Mouse (Mus musculus) thymus, postnatal 14 days (tissue): ENCODE data around the gene Riok2.
A peak's percentile ranks its signal among the peaks of the same experiment; 100 is the strongest.
"Not testable (repeated sequence)": the region's sequence is repeated elsewhere in the genome, so short reads cannot be mapped to it uniquely, and the experiment has no call there.

Experiments used
- DNase-seq: peaks from one replicate; pipeline ENCODE4 v3.0.0; 2021

Gene Riok2

GRCm38 (mm10) chr17:17373918-17374910, at the start of gene Riok2:
Gene Riok2, plus strand, starts transcription at chr17:17374309.
- peak; percentile 96 for DNase-seq

GRCm38 (mm10) chr17:17326022-17326421, 48.1 kb upstream of the Riok2 start:
- DNase-seq: not testable (repeated sequence)

DNA sequence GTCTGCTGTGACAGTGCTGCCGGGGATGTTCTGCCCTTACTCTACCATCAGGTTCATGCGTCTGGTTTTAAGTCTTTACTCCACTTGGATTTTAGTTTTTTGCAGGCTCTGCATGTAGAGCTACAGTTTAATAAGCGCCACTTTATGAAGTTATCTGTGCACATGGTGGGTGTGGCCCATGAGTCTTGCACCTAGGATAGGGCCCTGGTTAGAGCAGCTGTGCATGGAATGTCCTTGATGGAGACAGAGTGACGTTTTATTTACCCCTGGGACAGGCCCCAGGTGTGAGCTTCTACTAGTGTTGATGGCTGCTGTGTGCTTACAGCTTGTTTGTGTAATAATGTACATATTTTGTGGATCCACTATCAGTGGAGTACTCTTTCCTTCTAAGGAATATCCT, 47.5 kb upstream of the Riok2 start:
- DNase-seq: no peak

DNA sequence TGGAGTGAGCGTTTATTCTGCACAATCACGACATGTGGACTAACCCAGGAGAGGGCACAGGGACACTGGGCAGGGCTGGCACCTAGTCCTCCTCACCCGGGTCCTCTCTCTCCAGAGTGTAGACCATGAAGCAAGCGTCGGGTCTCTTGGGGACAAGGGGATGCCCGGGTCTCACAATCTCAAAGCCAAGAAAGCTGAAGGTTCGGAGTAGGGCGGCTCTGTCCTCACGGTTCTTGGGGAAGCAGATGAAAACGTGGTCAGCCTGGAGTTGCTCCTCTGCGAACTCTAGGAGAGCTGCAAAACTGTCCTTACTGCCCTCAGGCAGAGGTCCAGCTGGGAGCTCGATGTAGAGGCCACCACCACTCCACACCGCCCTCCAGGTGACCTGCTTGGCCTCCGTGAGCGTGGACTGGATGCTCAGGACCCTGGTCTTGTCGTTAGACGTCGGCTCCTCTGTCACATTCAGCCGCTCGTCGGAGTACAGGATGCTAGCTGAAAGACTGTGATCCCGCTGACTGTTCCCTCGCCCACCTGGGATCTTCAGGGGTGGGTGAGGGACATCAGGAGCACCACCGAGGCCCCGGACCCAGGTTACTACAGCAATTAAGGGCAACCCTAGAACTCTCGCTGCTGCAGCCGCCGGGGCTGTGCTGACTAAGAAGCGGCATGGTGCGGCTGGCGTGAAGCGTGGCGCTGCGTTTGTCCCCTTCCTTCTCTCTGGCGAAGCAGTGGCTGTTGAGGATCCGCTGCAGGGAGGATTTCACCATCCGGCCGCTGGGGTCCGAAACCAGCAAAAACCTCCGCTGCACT, 28.5 kb upstream of the Riok2 start:
- DNase-seq: not testable (repeated sequence)

DNA sequence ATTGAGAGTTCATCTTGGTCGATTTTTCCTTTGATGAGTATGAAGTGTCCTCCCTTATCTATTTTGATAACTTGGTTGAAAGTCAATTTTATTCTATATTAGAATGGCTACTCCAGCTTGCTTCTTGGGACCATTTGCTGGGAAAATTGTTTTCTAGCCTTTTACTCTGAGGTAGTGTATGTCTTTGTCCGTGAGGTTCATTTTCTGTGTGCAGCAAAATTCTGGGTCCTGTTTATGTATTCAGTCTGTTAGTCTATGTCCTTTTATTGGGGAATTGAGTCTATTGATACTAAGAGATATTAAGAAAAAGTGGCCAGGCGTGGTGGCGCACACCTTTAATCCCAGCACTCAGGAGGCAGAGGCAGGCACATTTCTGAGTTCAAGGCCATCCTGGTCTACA, 27.8 kb upstream of the Riok2 start:
- DNase-seq: not testable (repeated sequence)

DNA sequence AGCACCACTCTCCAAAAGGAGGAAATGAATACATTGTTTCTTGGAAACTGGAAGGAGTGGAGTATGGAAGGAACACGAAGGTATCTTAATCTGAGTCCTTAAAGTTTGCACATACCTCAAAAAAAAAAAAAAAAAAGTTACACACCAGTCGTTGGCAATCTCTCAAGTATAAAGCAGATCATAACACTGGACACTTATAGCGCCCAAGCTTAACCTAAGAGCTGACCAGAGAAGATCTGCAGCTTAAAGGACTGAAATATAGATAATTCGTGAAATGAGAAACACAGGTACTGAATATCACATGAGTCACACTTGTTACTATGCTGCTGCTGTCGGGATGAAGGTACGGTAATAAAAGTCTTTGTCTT, 575 bp upstream of the Riok2 start:
- DNase-seq: no peak

- DNase-seq: no peak
Measured at GRCm38 (mm10) chr17:17375581-17375980, 1.5 kb downstream of the Riok2 start.

- DNase-seq: no peak
Measured at GRCm38 (mm10) chr17:17383703-17384102, 9.6 kb downstream of the Riok2 start.

DNA sequence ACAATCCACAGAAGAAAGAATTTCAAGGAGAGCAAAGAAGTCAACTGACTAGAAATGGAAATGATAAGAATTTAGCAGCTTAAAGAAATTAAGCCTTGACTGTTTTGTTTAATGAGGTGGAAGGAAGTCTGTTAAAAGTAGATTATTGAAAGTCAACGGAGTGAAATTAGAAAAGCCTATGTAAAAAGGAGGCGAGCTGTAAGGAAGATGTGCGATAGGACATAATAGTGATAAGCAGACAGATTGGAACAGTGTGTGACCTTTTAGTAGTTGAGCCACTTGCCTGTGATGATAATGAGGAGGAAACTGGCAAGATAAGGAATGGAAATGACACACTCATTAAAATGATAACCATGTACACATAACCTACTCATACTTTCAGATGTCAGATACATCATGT, 10.4 kb downstream of the Riok2 start:
- DNase-seq: no peak

DNA sequence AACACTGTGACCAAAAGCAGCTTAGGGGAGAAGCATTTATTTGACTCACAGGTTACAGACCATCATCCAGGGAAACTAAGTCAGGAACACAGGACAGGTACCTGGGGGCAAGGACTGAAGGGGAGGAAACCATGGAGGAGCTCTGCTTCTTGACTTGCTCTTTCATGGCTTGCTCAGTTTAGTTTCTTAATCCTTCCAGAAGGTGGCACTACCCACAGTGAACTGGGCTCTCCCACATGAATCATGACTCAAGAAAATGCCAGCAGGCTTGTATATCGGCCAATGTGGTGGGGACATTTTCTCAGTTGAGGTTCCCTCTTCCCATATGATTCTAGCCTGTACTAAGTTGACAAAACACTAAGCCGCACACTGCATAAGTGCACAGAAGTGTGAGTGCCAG, 12.0 kb downstream of the Riok2 start:
- no peak for DNase-seq

- DNase-seq: no peak
Measured at GRCm38 (mm10) chr17:17391823-17392222, 17.7 kb downstream of the Riok2 start.

DNA sequence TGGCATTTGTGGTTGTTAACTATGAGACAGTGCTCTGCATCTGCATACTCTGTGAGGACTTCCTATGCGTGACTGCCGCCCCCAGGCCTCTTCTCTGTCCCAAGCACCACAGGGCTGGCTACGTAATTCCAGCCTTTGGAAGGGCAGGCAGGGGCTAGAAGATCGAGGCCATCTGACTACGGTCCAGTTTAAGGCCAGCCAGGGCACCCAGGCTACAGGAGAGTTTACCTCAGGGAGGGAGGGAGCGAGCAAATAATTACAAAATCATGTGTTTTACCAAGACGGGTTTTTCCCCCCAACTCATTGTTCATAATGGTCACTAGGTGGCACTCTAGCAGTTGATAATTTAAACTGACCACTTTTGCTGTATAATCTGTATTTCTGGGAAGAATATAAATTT, 18.8 kb downstream of the Riok2 start:
- peak; percentile 13 for DNase-seq

DNA sequence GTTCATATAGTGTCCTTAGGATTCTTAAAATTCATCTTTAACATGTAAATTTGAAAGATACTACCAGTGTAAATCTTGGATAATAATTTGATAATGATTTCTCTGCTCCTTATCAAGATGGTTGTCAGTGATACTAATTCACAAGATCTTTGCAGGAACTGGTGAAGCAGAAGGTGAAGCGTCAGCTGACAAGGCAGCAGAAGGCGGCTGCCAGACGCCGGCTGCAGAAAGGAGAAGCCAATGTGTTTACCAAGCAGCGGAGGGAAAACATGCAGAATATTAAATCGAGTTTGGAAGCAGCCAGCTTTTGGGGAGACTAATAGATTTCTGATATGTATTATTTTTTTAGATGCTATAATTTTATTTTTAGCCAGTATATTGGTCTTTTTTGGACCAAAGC, 19.2 kb downstream of the Riok2 start:
- no peak for DNase-seq

DNA sequence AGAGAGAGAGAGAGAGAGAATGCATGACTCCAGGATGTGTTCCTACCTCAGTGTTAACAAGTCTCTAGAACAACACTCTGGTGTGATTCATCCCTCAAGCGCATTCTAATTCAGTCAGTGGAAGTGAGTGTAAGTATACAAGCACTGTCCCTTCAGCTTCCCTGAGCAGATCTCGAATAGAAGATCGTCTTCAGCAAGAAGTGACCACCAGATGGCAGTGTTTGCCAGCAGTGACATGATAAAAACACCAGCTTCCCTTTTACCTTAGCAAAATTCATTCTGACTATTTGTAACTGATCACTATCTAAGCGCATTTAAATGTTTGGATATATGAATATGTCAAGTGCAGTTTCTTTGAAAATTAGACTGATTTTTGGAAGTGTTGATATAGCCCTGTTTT, 20.2 kb downstream of the Riok2 start:
- peak; percentile 83 for DNase-seq

GRCm38 (mm10) chr17:17396869-17397268, 22.8 kb downstream of the Riok2 start:
- no peak for DNase-seq

- DNase-seq: no peak
Measured at GRCm38 (mm10) chr17:17398664-17399063, 24.6 kb downstream of the Riok2 start.

DNA sequence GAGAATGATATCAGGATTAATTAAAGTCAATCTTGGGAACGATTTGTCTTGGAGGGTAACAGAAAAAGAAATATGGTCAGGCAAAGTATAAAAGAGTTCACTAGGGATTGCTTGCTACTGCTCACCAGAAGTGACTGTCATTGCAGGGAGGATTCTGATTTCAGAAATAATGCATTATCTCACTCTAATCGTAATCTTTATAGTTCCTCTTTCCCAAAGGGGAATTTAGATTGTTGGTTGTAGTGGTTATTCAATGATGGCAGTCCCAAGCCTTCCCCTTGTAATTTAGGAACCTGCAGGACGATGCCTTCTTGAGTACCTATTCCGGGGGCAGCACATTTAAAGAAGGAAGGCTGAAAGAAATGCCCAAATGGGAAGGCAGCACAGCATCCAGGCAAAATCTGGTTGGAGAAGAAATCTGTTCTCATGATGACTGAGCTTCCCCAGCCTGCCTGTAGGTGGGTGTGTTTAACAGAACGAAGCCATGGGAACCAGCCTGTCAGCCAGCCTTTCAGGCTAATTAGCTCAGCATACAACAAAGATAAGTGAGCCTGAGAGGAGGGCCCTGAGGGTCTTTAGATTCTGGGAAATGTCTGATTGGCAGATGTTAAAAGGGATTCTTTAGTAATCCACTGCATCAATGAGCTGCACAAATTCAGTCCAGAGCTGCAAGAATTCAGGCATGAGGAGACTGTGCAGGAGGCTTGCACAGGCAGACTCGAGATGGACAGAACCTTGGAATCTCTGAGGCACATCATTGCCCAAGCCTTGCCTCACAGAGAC, 28.3 kb downstream of the Riok2 start, which contains the start of gene Lix1:
Lix1 (plus strand) TSS at position 451 of the 783 bp plus-strand sequence.
- peak; percentile 19 for DNase-seq

GRCm38 (mm10) chr17:17403038-17403437, 28.9 kb downstream of the Riok2 start:
- DNase-seq: no peak

DNA sequence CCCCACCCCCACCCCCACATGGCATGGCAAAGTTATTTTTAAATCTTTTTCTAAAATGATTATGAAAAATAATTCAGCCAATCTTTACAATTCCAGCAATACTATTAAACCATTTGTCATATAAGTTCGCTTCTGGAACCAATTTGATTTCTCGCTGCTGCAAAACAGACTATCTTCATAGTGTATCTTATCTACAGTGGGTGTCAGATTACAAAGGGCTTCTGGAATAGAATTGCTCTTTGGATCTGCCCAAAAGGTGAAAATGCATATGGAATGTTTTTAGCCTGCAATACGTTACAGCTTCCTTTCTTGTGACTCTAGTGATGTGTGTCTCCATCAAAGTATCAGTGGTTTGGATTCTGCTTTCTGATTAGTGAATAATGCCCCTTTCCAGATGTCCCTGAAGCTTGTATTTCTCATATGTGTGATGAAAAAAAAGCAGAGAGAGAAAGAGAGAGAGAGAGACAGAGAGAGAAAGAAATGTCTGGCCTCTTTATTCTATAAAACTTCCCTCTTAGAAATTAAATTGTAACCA, 29.5 kb downstream of the Riok2 start:
- no peak for DNase-seq

DNA sequence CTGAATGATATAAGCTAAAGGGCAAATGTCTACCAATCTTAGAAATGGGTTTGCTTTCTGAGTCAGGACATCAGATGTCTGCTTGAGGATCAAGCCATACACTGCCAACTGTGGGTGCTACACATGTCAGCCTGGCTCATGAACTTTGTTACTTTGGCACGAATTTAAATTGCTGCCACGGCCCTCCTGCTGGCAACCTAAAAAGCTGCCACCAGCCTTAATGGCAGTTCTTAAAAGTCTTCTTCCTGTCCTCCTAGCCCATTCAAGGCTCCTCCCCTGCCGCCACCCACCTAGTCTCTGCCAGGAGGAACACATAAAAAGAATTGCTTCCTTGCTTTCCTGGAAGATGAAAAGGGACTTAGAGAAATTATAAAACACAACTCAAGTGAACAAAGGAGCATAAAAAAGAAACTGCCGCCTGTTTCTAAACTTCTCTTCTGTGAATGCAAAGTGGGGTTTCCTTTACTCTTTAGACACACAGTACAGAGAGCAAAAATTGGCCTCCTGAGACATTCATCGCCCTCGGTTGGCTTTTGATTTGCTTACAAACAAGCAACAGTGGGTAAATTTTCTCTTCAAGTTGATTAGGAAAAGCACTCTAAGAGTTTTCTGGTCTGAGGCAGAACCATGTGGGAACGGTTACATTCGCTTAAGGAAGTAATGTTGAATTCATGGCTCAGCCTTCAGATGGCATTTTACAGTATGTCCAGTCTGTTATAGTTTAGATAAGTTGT, 30.9 kb downstream of the Riok2 start:
- peak; percentile 29 for DNase-seq

DNA sequence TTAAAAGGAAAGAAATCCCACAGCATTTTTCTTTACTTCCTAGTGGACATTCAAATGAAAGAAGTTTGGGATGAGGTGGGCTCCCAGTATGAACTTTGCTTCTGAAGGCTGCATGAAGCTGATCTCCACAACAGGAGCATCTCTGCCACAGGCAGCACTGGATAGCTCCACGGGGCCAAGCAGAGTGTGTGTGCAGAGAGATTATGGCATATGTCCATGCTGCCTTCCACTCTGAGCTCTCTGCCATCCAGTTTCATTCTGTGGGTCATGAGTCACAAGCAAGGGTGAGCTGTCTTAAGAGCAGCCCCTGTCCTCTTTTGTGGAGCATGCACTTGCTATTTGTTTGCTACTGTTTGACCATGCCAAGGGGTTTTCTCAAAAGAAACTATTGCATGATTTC, 31.5 kb downstream of the Riok2 start:
- no peak for DNase-seq

- no peak for DNase-seq
Measured at GRCm38 (mm10) chr17:17408137-17408536, 34.0 kb downstream of the Riok2 start.
